Mouse (Mus musculus) left cerebral cortex, postnatal 4 days (tissue): ENCODE results near the gene Pfkfb3. TPM values are rescaled to one million over a fixed set of nuclear protein-coding genes. Genes with fewer than 3 reads are reported as not detected.
"Not testable (repeated sequence)": the region's sequence is repeated elsewhere in the genome, so short reads cannot be mapped to it uniquely, and the experiment has no call there.

ENCODE experiments used
- DNase-seq: peaks from one replicate; pipeline ENCODE4 v3.0.0-alpha.2; 2022
- intact Hi-C: fragments of 180-260 bp; cut with DNase I; formaldehyde crosslinking; loops from one replicate; pipeline ENCODE4 v1.15.1; 2025
- total RNA-seq, 2 experiments: library from RNA; stranded (reverse); gene quantifications; 2 replicates each; pipeline ENCODE4 v1.2.3; 2021

The Pfkfb3 gene
- total RNA-seq, 2 experiments from 2014 or later = 55.3 to 57.4 TPM

- intact Hi-C loops = no loop called here
- DNase-seq = no peak
These were observed 1.5 kb downstream of the Pfkfb3 start for GRCm38 (mm10) chr2:11552297-11552821.

GRCm38 (mm10) chr2:11551726-11552125, 2.2 kb downstream of the Pfkfb3 start:
- intact Hi-C loops = no loop called here
- DNase-seq = no peak

GRCm38 (mm10) chr2:11548508-11548907, 5.4 kb downstream of the Pfkfb3 start:
- no peak for DNase-seq
- intact Hi-C loops = no loop called here

- no peak for DNase-seq
- intact Hi-C loops = no loop called here
These were observed 6.3 kb downstream of the Pfkfb3 start for GRCm38 (mm10) chr2:11547609-11548008.

- intact Hi-C loops = no loop called here
- no peak for DNase-seq
These were observed 7.8 kb downstream of the Pfkfb3 start for GRCm38 (mm10) chr2:11546091-11546490.

- DNase-seq = no peak
- intact Hi-C loops = no loop called here
These were observed 8.5 kb downstream of the Pfkfb3 start for GRCm38 (mm10) chr2:11545380-11545779.

- intact Hi-C loops = loop anchor here (5.0 kb wide), 1 partner anchor 212 kb away; no protein-coding TSS in a partner anchor
- no peak for DNase-seq
These were observed 9.5 kb downstream of the Pfkfb3 start for GRCm38 (mm10) chr2:11544342-11544741.

GRCm38 (mm10) chr2:11543158-11543557, 10.7 kb downstream of the Pfkfb3 start:
- DNase-seq = no peak
- intact Hi-C loops = loop anchor here (5.0 kb wide), 1 partner anchor 211 kb away; no protein-coding TSS in a partner anchor

- DNase-seq = peak; percentile 78
- intact Hi-C loops = loop anchor here (5.0 kb wide), 1 partner anchor 210 kb away; no protein-coding TSS in a partner anchor
These were observed 11.2 kb downstream of the Pfkfb3 start for GRCm38 (mm10) chr2:11542640-11543039.

- no peak for DNase-seq
- intact Hi-C loops = loop anchor here (5.0 kb wide), 1 partner anchor 210 kb away; no protein-coding TSS in a partner anchor
These were observed 11.8 kb downstream of the Pfkfb3 start for GRCm38 (mm10) chr2:11542121-11542520.

- intact Hi-C loops = loop anchor here (5.0 kb wide), 1 partner anchor 209 kb away; no protein-coding TSS in a partner anchor
- not testable (repeated sequence) for DNase-seq
These were observed 12.3 kb downstream of the Pfkfb3 start for GRCm38 (mm10) chr2:11541528-11541927.

GRCm38 (mm10) chr2:11535966-11536365, 17.9 kb downstream of the Pfkfb3 start:
- DNase-seq = no peak
- intact Hi-C loops = loop anchor here (2.0 kb wide), 1 partner anchor 33 kb away; no protein-coding TSS in a partner anchor

GRCm38 (mm10) chr2:11535412-11535928, 18.4 kb downstream of the Pfkfb3 start:
- peak; percentile 92 for DNase-seq
- intact Hi-C loops = loop anchor here (2.0 kb wide), 1 partner anchor 33 kb away; no protein-coding TSS in a partner anchor

GRCm38 (mm10) chr2:11534826-11535225, 19.1 kb downstream of the Pfkfb3 start:
- intact Hi-C loops = loop anchor here (2.0 kb wide), 1 partner anchor 32 kb away; no protein-coding TSS in a partner anchor
- no peak for DNase-seq

- intact Hi-C loops = no loop called here
- DNase-seq = no peak
These were observed 23.8 kb downstream of the Pfkfb3 start for GRCm38 (mm10) chr2:11530101-11530500.

GRCm38 (mm10) chr2:11526063-11526462, 27.8 kb downstream of the Pfkfb3 start:
- intact Hi-C loops = no loop called here
- DNase-seq = no peak

- intact Hi-C loops = no loop called here
- no peak for DNase-seq
These were observed 29.1 kb downstream of the Pfkfb3 start for GRCm38 (mm10) chr2:11524736-11525135.

GRCm38 (mm10) chr2:11521758-11522157, 32.1 kb downstream of the Pfkfb3 start:
- intact Hi-C loops = no loop called here
- DNase-seq = no peak

GRCm38 (mm10) chr2:11520786-11521185, 33.1 kb downstream of the Pfkfb3 start:
- no peak for DNase-seq
- intact Hi-C loops = no loop called here

GRCm38 (mm10) chr2:11515828-11516227, 38.0 kb downstream of the Pfkfb3 start:
- intact Hi-C loops = no loop called here
- no peak for DNase-seq

GRCm38 (mm10) chr2:11513057-11513967, 40.6 kb downstream of the Pfkfb3 start:
- intact Hi-C loops = no loop called here
- no peak for DNase-seq
